Mouse (Mus musculus): ENCODE data around the gene Thbs3.
"Not testable (repeated sequence)": the region's sequence is repeated elsewhere in the genome, so short reads cannot be mapped to it uniquely, and the experiment has no call there.

Thbs3 gene

GRCm38 (mm10) chr3:89195979-89196877, 18.8 kb upstream of the Thbs3 start:
- peak; percentile 75 to 87 for DNase-seq (ENCODE audit: low spot score in 2 of 2)

GRCm38 (mm10) chr3:89199839-89200238, 15.1 kb upstream of the Thbs3 start:
- DNase-seq (ENCODE audit: low spot score in 2 of 2), result no peak

GRCm38 (mm10) chr3:89202253-89203141, 12.5 kb upstream of the Thbs3 start, which contains the start of gene Gba:
Gba (plus strand) TSS chr3:89202928.
- peak; percentile 67 to 91 for DNase-seq (ENCODE audit: low spot score in 2 of 2)

GRCm38 (mm10) chr3:89203142-89203514, 11.9 kb upstream of the Thbs3 start:
- no peak for DNase-seq (ENCODE audit: low spot score in 2 of 2)

DNA sequence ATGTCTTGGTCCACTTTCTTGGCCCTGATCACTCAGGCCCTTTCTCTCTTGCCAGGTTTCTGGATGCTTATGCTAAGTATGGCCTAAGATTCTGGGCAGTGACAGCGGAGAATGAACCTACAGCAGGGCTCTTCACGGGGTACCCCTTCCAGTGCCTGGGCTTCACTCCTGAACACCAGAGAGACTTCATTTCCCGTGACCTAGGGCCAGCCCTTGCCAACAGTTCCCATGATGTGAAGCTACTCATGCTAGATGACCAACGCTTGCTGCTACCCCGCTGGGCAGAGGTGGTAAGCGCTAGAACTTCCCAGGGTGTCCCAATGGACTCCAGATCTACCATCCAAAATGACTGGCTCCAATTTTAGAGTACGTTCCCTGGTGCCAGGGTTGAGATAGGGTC, 8.9 kb upstream of the Thbs3 start:
- no peak for DNase-seq (ENCODE audit: low spot score in 2 of 2)

DNA sequence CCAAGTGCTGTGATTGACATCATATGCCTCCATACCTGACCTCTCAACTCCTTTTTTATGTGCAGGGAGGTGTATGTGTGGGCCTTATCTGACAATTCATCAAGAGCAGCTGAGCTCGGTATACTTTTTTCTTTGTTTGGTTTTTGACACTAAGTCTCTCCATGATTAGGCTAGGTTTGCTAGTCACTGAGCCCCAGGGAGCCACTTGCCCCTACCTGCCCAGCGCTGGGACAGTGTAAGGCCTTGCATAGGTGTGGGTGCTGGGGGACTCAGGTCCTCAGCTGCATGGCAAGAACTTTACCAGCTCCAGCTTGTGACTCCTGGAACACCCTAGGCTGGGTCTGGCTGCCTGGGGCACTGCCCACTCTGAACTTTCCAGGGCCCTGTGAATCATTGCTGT, 8.3 kb upstream of the Thbs3 start:
- no peak for DNase-seq (ENCODE audit: low spot score in 2 of 2)

DNA sequence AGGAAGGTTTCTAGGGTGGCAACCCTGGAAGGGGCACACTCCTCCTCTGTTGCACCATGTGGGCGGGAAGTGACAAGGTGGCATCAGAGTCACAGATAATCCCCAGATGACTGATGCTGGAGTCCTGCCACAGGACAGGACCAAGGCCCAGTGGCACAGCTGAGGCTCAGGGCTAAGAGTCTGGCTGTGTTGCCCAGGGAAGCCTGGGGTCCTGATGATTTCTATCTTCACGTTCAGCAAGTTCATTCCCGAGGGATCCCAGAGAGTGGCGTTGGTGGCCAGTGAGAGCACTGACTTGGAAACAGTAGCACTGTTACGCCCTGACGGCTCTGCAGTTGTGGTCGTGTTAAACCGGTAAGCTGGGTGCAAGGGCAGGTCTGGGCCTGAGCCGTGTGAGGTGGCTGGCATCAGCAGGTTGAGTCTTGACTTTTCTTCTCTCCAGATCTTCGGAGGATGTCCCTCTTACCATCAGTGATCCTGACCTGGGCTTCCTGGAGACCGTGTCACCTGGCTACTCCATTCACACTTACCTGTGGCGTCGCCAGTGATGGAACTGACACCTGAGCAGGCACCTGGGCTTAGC, 6.8 kb upstream of the Thbs3 start:
- DNase-seq (ENCODE audit: low spot score in 2 of 2), result no peak

DNA sequence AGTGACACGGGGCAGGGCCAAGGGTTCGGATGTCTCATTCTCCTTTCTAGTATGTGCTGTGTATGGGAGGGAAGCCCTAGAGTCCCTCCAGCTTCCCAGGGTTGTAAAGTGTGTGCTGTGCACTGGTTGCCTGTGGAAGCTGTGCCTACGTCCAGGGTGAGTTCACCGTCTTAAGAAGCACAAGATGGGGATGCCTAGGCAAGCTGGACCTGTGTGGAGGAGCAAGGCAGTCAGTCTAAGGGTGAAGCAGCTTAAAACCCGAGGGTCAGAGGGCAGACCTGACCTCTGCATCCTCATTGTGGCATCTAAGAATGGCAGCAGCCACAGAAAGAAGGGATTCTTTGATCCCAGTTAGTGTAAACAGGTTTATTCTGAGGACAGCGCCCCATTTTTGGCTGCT, 6.2 kb upstream of the Thbs3 start:
- no peak for DNase-seq (ENCODE audit: low spot score in 2 of 2)

DNA sequence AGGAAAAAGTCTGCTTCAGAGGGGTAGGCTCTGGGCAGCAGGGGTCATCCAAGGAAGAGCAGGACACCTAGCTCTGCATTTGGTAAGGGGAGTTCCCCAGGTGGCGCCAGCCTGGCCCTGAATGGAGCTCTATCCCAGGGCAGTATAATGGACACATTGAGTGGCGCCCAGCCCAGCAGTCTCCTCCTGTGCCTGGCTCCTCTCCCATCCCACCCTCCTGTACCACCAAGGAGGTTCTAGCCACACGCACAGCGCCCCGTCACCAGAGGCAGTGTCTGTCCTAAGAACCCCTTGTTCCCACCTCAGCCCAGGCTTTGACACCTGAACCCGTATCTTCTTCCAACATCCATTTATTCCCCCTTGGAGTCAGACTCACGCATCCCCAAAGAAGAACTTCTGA, 5.2 kb upstream of the Thbs3 start:
- DNase-seq (ENCODE audit: low spot score in 2 of 2), result no peak

- DNase-seq (ENCODE audit: low spot score in 2 of 2), result no peak
Observed at GRCm38 (mm10) chr3:89210162-89210561, 4.8 kb upstream of the Thbs3 start.

DNA sequence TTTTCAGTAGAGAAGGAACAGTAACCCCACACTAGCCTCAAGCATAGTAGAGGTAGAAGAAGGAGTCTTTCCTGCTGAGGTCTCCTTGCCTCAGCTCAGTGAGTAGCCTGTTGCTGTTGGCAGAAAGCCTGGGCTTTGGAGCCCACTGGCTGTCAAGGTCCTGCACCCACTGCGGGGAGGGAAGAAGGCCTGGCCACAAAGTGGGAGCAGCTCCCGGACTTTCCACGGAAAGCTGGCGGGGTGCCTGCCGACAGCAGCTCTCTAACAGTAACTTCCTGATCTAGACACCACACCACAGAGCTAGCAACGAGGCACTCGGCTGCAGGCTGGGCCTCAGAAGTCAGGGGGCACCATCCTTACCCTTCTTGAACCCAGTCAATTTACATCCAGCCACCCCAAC, 4.2 kb upstream of the Thbs3 start:
- DNase-seq (ENCODE audit: low spot score in 2 of 2), result no peak

GRCm38 (mm10) chr3:89213803-89214530, 1.0 kb upstream of the Thbs3 start:
- DNase-seq (ENCODE audit: low spot score in 2 of 2), result peak; percentile 75 to 90

- DNase-seq (ENCODE audit: low spot score in 2 of 2), result peak in 1 of 2 experiments; percentile 90
Observed at GRCm38 (mm10) chr3:89215853-89216252, 873 bp downstream of the Thbs3 start.

GRCm38 (mm10) chr3:89216407-89216806, 1.4 kb downstream of the Thbs3 start:
- not testable (repeated sequence) for DNase-seq (ENCODE audit: low spot score in 2 of 2)

GRCm38 (mm10) chr3:89218271-89218670, 3.3 kb downstream of the Thbs3 start:
- no peak for DNase-seq (ENCODE audit: low spot score in 2 of 2)

DNA sequence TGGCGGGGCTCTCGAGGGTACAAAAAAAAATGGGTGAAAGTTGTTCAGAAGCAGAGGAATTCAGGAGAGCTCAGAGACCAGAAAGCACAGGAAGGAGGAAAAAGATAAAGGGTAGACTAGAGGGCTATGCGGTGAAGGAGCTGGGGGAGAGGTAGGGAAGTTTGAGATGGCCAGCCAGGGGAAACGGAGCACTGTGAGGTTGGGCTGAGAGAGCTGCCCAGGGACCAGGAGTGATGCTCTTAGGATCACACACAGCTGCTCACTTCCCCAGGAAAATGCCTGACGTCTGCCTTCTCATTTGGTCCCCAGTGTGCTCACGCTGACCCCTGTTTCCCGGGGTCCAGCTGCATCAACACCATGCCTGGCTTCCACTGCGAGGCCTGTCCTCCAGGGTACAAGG, 4.6 kb downstream of the Thbs3 start:
- DNase-seq (ENCODE audit: low spot score in 2 of 2), result no peak

- DNase-seq (ENCODE audit: low spot score in 2 of 2), result no peak
Observed at GRCm38 (mm10) chr3:89221167-89221566, 6.2 kb downstream of the Thbs3 start.

- no peak for DNase-seq (ENCODE audit: low spot score in 2 of 2)
Observed at GRCm38 (mm10) chr3:89224796-89225195, 9.8 kb downstream of the Thbs3 start.

- no peak for DNase-seq (ENCODE audit: low spot score in 2 of 2)
Observed at GRCm38 (mm10) chr3:89225321-89225815, 10.4 kb downstream of the Thbs3 start.

GRCm38 (mm10) chr3:89225918-89226317, 10.9 kb downstream of the Thbs3 start:
- DNase-seq (ENCODE audit: low spot score in 2 of 2), result peak in 1 of 2 experiments; percentile 50

- DNase-seq (ENCODE audit: low spot score in 2 of 2), result no peak
Observed at GRCm38 (mm10) chr3:89226361-89226760, 11.4 kb downstream of the Thbs3 start.
